Mouse (Mus musculus) CD4-positive helper T cell, adult 2 months (primary cell): Measurements from ENCODE around the gene Dpf2.

ENCODE experiments used
- DNase-seq: peaks from one replicate; pipeline ENCODE4 v3.0.0-alpha.2; 2012; ENCODE audit warnings: low read depth, missing footprints, low spot score

Gene Dpf2

DNA sequence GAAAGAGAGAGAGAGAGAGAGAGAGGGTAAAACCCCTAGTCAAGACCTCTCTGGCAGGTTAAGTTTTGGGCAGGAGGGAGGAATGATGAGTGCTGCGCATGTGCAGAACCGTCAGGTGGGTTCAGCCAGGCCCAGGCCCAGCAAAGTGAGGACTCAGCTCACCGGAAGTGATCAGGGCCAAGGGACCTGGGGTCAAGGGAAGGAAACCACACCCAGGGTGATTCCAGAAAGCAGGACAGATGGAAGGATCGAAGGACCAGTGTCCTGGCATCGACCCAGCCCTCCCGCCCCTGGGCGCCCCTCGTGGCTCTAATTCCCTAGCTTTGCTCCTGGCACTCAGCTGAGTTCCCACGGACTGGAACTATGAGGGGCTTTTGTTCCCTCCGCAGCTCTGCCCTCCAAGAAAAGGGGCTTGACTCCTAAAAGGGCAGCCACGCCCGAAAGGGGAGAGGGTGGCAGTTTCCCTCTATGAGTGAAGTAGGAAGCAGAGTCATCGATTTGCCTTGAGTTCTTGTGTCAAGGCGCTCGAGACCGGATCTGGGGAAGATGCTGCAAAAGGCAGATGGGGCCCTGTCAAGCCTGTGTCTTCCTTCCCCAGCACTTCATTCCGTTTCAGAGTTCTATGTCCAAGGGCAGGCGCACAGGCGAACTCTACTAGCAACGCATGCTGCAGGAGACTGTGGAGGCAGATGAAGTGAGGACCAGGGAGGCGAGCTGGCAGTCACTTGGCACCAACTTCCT lies 24.5 kb upstream of the Dpf2 start:
- DNase-seq = no peak

DNA sequence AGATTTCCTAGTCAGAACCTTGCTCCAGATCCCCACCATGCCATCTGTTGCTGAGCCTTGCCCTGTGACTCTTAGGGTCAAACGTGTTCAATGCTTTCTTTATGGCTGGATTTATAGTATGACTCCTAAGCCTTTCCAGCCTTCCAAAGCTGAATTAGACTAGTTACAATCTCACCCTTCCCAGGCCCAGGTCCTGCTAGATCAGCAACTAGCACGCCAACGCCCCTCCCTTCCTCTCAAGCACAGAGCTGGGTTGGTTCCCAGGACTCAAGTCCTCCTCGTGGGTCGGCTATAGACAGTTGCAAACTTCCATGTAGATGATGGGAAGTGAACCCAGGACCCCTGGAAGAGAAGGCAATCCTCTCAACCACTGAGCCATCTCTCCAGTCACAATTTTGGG lies 22.9 kb upstream of the Dpf2 start:
- no peak for DNase-seq

DNA sequence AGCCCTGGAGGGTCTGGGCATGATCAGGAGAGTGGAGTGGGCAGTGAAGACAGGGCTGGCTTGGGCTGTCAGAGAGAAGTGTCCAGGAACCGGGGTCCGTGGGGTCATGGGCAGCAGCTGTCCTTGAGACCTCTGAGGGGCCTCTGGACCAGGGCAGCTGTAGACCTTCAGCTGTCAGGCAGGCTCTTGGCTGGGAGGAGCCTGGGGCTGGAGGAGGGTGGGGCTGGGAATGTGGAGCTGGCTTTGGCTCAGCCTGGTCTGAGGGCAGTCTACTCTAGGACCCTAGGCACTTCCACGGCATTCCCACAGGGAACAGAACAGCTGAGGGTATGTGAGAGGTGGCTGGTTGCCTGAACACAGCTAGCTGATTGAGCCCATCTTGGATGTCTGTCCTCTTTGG lies 22.5 kb upstream of the Dpf2 start:
- no peak for DNase-seq

DNA sequence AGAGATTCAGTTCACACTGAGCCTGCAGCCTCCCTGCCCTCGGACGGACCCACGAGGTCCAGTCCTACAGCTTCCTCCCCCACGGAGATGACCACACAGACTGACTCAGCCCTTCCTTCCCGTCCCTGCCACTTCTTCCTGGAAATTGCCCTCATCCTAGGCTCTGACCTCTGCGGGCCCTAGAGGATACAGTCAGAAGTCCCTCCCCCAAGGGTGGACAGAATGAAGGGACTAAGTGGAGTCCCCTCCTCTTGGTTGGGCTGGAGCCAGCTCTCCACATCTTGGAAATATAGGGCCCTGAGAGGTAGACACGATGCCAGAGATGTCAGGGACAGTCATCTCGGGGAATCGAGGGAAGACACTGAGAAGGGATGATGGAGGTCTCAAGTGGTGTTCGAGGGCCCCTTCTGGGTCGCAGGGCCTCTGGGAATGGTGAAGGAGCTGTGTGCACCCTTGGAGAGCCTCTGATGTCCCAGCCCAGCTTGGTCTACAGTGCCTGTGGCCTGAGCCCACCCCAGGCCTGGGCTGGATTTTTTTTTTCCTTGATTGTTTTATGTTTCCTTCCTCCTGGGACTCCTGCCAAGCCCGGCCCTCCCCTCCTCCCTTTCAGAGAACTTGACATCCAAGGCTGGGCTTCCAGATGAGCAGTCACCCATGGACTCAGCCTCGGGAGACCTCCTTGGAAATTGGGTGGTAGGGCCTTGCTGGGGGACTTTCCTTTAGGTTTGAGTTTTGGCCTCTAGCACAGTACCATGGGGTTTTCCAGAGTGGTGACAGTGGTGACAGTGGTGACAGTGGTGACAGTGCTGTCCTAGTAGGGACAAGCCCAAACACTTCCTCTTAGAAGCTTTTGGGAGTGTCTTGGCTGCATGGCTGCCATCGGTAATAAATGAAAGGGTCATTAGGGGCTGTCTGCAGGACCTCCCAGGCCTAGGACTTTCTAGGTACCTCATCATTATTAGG lies 17.1 kb upstream of the Dpf2 start:
- no peak for DNase-seq

DNA sequence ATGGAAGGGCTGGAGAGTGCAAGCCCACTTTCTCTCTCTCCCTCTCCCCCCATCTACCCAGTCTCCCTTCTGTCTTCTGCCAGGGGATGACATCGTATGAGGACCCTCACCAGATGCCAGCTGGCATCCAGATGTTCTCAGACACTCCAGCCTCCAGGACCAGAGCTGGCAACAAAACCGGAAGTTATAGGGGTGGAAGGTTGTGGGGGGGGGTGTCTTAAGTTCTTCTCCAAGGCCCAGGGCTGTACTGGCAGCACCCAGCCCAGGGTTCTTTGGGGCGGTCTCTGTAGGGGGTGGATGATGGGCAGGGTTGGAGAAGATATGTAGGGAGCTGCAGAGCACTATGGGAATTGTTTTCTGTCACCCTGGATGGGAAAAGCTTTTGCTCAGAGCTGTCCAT lies 15.7 kb upstream of the Dpf2 start:
- DNase-seq = no peak

DNA sequence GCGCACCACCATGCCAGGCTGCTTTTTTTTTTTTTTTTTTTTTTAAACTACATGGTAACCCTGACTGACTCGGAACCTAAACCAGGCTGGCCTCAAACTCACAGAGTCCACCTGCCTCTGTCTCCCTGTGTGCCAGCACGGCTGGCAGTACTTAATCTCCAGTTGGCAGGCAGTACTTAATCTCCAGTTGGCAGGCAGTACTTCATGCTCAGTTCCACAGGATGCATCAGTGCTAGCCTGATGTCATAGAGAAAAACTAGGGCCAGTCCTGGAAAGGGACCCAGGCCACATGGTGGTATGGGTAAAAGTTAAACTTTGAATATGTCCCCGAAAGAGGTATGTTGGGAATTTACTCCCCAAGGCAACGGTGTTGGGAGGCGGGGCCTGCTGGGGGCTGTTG lies 15.3 kb upstream of the Dpf2 start:
- DNase-seq = no peak

DNA sequence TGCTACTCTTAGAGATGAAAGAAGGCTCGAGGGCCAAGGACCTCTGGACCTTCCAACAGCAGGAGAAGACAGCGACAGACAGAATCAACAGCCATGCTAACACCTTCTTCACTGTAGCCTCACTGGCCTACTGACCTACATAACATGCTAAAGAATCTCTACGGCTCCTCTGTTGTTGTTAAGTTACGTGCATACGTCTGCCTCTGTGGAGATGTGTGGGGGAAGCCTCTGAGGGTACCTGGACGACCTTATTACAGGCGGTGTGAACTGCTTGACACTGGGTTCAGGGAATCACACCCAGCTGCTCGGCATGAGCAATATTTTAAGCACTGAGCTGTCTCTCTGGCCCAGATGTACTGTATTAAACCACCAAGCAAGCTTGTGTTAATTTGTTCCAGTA lies 14.7 kb upstream of the Dpf2 start:
- no peak for DNase-seq

DNA sequence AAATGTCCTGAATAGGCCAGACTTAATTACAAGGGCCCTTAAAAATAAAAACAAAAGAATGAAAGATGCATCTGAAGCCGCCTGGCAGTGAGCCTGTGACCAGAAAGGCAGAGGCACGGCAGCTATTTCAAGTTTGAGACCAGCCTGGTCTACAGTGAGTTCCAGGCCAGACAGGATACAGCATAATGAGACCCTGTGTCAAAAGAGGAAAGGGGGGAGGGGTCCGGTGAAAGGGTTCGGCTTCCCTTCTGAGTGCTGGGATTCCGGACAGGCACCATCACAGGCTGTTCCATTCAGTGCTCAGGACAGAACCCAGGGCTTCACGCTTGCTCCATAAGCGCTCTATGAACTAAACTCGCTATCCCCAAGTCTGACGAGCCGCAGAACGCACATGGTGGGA lies 14.2 kb upstream of the Dpf2 start:
- no peak for DNase-seq

DNA sequence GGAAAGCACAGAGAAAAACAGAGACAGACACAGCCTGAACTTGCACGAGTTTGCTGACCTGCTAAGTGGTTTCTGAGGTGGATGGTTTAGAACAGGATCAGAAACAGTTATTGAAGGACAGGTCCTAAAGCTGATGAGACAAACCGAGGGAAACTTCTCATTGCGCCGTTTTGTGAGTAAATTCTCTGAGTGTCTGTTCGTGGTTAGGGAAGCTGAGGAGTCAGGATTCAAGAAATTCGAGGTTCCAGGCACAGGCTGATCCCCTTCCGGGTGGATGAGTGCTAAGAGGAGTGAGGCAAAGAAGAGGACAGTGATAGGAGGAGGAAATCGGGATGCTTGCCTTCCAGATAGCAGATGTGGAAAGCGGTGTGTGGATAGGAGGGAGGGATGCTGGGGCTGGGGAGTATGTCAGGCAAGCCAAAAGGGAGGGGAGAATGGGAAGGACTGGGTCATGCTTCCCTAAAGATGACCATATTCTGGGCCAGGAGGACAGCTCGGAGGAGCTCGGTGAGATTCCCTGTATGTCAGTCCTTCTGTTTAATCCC lies 12.6 kb upstream of the Dpf2 start:
- DNase-seq = no peak

DNA sequence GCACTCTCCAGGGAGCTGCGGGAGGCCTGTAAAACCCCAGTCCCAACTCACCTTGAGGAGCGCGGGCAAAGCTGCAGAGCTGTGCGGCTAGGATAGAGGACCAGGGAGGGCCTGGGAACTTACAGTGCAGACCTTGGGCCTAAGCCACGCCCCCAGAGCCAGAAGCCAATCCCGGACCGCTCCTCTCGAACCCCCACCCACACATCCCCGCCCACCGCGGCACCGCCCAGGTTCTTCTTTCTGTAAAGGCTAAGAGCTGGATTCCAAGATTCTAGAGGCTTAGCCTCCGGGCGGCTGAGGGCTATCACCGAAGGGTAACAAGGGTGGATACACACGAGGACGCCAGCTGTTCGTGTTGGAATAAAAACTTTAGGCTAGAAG lies 11.9 kb upstream of the Dpf2 start, which contains the start of gene Cdc42ep2:
TSS of gene Cdc42ep2 (minus strand) at position 104 of the 381 bp plus-strand sequence.
- peak; percentile 92 for DNase-seq

DNA sequence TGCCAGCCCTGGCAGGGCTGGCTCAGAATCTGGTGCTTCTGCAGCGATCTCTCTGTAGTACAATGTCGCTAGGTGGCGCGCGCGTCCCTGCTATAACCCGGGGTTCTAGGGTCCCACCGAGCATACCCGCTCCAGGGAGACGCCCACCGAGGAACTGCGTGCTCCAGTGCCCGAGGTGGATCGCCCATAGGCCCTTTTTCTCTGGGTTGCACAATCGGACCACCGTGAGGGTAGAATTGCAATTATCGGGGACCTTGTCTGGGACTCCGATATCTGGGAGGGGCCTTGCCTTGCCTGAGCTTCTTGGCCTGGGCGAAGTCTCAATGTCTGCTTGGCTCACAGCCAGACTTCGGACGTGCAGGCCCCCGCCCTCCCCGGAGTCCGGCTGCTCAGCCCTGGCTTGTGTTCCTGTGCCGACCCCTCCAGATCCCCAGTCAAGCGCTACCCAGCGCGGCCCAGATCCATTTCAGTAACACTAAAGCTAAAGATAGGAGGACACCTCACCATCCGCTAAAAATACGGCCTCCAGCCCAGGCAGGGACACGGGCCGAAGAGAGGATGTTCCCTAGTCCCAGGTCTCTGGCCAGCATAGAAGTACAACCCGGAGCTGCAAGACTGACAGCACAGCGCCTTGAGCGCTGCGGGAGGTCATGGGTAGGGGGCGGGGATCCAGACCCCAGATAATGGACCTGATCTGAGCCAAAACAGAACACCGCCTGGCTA lies 11.3 kb upstream of the Dpf2 start:
- DNase-seq = peak; percentile 81

DNA sequence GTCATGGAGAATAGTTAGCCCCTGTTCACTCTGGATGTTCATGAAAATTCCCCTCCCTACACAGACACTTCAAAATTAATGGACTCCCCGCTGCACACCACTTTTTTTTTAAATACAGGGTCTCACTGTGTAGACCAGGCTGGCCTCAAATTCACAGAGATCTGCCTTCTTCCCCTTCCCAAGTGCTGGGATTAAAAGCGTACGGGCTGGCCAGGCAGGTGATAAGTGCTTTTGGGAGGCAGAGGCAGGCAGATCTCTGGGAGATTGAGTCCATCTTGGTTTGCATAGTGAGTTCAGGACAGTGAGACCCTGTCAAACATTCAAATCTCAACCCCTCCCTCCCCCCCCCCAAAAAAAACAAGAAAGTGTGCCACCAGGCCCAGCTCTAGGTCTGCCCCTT lies 10.2 kb upstream of the Dpf2 start:
- no peak for DNase-seq

DNA sequence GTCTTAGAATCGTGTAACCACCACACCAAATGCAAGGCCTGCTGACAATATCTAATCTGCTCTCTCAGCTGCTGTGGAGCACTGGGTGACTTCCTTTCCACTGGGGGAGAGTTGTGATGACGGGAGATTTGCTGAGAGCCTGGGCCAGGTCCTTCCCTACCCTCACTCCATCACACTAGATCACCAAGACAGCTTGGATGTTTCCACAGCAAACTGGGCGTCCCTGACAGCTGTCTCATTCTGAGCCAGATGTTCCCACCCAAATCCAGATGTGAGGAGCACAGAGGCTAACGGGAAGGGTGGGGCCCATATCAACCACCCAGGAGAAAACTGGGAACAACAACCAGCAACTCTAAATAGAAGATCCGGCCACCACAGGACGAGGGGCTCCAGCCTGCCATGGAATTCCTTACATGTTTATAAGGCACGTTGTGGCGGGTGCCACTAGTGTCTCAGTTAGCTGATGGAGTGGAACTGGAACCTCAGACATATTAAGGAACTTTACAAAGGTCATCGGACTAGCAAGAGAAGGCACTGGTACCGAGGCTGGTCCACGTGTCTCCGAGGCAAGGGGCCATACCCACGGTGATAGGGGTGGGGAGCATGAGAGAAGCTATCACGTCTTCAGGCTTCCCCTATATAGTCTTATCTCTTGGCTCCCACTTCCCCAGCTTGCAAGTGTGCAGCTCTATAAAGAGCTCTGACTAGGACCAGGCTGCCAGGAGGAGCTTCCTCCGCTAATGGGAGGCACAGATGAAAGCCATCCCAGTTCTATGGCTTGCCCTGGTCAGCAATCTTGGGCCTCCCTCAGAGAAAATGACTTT lies 9.5 kb upstream of the Dpf2 start:
- no peak for DNase-seq

DNA sequence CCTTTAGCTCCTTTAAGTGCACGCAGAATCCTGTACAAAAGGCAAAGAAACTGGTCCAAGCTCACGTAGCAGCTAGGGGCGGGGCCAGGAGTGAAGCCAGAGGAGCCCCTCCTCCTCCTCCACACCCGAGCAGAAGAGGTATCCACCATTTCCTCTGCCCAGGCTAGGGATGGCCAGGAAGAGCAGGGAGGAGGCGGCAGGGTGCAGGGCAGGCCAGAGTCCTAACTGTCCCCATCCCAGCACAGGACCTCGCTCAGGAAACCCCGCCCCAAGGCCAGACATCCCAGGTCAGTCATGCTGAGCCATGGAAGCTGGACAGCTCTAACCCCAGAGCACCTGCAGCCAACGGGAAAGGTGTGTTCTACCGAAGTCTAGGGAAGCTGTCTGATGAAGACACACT lies 8.9 kb upstream of the Dpf2 start:
- no peak for DNase-seq

DNA sequence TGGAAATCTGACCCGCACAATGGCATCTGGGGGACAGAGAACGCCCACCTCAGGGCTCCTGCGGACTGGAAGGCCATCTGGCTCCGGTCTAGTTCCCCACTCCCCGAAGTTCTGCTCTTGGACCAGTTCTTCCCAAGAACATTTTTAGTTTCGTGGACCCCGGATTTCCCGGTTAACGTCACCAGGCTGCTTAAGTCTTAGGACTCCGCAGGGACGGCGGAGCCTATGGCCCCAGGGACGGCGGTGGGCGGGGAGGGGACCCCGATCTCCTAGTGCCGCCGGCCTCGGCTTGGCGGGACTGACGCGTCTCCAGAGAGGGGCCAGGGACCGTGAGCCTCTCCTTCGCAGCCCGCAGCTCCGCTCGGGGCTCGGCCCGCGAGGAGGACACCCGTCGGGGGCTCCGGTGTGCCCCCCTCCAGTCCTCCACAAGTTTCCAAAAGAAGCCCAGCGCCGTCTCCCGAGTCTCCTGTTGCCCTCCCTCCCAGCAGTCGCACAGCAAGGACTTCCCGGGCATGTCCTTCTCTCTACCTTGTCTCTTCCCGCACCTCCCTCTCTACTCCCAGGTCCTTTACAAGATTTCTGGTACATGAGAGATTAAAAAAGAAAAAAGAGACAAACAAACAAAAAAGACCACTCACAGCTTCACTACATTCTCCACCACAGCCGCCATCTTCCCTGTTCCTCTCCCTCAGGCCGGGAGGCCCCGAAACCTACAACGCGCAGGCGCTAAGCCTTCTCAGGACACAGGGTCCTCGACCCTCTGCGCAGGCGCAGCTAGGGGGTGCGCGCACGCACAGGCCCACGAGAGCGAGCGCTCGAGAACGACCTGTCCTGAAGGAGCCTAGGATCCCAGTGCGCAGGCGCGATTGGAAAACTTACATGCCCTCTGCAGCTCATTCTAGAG lies 455 bp downstream of the Dpf2 start:
- DNase-seq = peak; percentile 99

DNA sequence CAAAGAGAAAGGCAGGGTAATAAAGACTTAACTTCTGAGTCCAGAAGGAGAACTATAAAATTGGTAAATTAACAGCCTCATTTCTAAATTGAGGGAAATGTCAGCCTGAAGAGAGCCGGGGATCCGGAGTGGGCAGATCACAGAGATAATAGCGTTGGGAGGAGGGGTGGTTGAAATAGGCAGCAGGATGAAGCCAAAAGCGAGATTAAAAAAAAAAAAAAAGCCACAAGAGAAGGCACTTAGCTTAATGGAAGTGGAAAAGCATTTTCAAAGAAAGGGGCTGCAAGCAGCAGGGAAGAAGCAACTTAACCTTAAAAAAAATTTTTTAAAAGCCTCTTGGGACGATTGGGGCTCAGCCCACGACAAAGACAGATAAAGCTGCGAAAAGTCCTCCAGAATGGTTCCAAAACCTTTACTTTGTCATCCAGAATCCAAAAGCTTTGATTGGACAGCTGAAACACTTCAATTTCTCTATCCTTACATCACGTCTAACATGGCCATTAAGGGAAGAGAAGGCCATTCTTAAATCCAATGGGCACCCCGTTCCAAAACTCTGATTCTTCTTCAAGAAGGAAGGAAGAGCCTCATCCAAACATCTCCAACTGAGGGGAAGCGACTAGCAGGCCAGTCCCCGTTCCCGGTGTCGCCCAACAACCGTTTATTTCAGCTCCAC lies 1.2 kb downstream of the Dpf2 start:
- DNase-seq = peak; percentile 49

DNA sequence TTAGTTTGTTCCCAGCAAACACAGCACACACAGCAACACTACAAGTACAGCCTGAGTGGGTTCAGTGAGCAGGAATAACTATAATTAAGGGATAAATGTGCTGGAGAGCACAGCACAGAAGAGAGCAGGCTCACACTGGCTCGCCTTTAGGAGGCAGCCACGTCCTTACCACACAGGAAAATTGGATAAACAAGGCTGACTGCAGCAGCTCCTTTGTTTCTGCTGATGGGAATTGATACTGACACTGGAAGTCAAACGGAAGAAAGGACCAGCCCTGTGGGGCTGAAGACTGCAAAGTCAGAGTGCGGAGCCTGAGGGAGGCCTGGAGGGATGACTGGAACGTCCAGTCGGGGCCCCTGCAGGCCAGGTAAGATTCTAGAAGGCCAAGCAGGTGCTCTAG lies 2.6 kb downstream of the Dpf2 start:
- DNase-seq = no peak

DNA sequence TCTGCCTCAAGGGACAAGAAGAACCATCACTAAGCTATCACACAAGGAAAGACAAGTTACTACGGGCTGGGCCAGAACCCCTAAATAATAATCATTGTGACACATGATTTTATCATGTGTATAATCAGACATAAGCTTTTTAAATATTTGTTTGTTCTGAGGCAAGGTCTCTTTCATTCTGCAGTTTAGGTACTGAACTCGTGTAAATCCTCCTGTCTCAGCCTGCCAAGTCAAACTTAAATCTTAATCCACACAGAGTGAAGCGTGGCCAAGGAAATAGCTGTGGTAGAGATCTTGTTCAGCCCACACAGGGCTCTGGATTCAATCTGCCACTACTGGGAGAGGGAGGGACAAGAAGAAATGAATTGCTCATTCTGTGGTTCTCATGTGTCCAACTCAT lies 5.5 kb downstream of the Dpf2 start:
- no peak for DNase-seq

DNA sequence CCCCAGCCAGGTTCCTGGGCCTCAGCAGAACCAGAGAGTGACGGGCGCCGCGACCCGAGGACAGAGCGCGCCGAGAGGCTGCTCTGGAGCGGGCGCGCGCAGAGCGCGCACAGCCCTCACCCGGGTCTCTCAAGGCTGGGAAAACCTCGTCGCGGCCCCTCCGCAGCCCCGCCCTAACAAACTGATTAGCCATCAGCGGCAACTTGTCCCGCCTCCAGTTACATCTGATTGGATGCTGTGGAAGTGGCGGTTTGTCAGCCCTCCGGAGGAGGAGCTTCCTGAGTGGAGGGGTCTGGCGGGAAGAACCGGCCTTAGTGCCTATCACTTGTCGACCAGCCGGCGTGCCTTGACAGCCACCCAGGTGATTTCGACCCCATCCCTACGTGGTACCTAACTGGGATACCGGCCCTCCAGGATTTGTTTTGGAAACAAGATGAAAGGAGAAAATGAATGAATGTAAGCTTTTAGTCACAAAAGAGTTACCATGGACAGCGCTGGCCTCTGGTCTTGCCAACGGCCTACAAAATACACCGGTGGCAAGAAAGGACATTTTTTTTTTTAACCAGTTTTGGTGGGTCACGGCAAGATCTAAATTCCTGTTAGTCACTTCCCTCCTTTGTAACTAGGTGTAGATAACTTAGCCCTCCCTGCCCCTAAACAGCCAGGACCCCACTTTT lies 18.7 kb downstream of the Dpf2 start, which contains the start of gene Tigd3:
TSS of gene Tigd3 (minus strand) at position 148 of the 677 bp plus-strand sequence.
- DNase-seq = peak; percentile 93
